Comparison of ENCODE assay signal across 22 mouse cellular contexts in the genomic region with DNA sequence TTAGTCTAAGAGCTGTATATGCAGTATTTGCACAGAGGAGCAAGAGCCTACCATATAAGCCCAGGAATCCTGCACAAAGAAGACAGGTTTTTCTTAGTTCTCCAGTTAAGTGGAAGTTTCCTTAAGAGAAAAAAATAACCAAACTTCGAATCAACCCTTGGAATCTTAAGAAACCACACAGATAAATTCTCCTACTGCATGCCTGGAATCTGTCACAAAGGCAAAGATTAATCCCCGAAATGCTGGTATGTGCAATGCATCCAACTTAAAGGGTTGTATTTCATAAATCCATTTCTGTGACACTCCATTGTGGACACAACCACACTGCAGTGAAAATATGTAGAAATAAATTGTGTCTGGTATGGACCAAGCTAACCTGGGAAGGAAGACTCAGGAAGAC.
"Had no signal": no experiment of that assay in that cellular context is flagged by ENCODE, and none has a peak within 500 bp of the region (broad histone marks: within the 10 kb centered on the region; RNA-seq: fewer than 3 reads in every experiment).

No protein-coding gene starts in this region.

- DNase-seq: liver, postnatal 0 days; lung, adult 2 months; lung, postnatal 14 days; lung, postnatal 36 days; retina, postnatal 1 day; right cerebral cortex, adult 18-20 months; right cerebral cortex, postnatal 25 days; right cerebral cortex, postnatal 4 days; spleen, adult 18-20 months; thymus, adult 2 months; thymus, postnatal 25 days had no signal

- H3K9ac ChIP-seq: liver, postnatal 0 days; lung, embryonic 15.5 days; midbrain, embryonic 13.5 days; midbrain, embryonic 15.5 days; neural tube, embryonic 13.5 days; neural tube, embryonic 15.5 days; stomach, embryonic 15.5 days had no signal

- ATAC-seq: liver, postnatal 0 days; lung, postnatal 0 days; midbrain, embryonic 13.5 days; midbrain, embryonic 15.5 days had no signal

- H3K4me3 ChIP-seq: lung, embryonic 15.5 days; megakaryocyte, embryonic 14.5 days; midbrain, embryonic 13.5 days; midbrain, embryonic 15.5 days; neural tube, embryonic 13.5 days; neural tube, embryonic 15.5 days; stomach, embryonic 15.5 days had no signal

- H3K36me3 ChIP-seq: lung, embryonic 15.5 days; midbrain, embryonic 13.5 days; midbrain, embryonic 15.5 days; neural tube, embryonic 13.5 days; neural tube, embryonic 15.5 days; stomach, embryonic 15.5 days had no signal

- H3K27me3 ChIP-seq: lung, embryonic 15.5 days; megakaryocyte, embryonic 14.5 days; midbrain, embryonic 13.5 days; midbrain, embryonic 15.5 days; neural tube, embryonic 13.5 days; neural tube, embryonic 15.5 days; stomach, embryonic 15.5 days had no signal

- H3K9me3 ChIP-seq: lung, embryonic 15.5 days; megakaryocyte, embryonic 14.5 days; midbrain, embryonic 13.5 days; midbrain, embryonic 15.5 days; neural tube, embryonic 13.5 days; neural tube, embryonic 15.5 days; stomach, embryonic 15.5 days had no signal

- H3K4me2 ChIP-seq: lung, embryonic 15.5 days; midbrain, embryonic 11.5 days; midbrain, embryonic 13.5 days; midbrain, embryonic 15.5 days; neural tube, embryonic 13.5 days; neural tube, embryonic 15.5 days; stomach, embryonic 15.5 days had no signal

- H3K4me1 ChIP-seq: lung, embryonic 15.5 days; megakaryocyte, embryonic 14.5 days; midbrain, embryonic 13.5 days; midbrain, embryonic 15.5 days; neural tube, embryonic 13.5 days; neural tube, embryonic 15.5 days; stomach, embryonic 15.5 days had no signal

- H3K27ac ChIP-seq: lung, embryonic 15.5 days; macrophage; midbrain, embryonic 13.5 days; midbrain, embryonic 15.5 days; neural tube, embryonic 13.5 days; neural tube, embryonic 15.5 days; stomach, embryonic 15.5 days; stomach, postnatal 0 days had no signal
